Mouse (Mus musculus) ES-Bruce4 (cell line): Measurements from ENCODE around the gene Calml3. TPM values are rescaled to one million over a fixed set of nuclear protein-coding genes. Genes with fewer than 3 reads are reported as not detected.
"Not testable (repeated sequence)": the region's sequence is repeated elsewhere in the genome, so short reads cannot be mapped to it uniquely, and the experiment has no call there.

Source experiments
- H3K27ac ChIP-seq: 2 replicates; pipeline ENCODE4 v1.5.1; 2012; ENCODE audit warnings: low read length, inconsistent platforms; ENCODE audit not compliant: insufficient read depth
- H3K27me3 ChIP-seq: 2 replicates; pipeline ENCODE4 v1.6.1; 2012; ENCODE audit warnings: mild to moderate bottlenecking, low read length, inconsistent platforms; ENCODE audit not compliant: control insufficient read depth, poor library complexity, insufficient read depth, severe bottlenecking
- H3K36me3 ChIP-seq: 2 replicates; pipeline ENCODE4 v1.6.1; 2012; ENCODE audit warnings: inconsistent platforms, mild to moderate bottlenecking, low read length, moderate library complexity; ENCODE audit not compliant: control insufficient read depth, poor library complexity, insufficient read depth, severe bottlenecking
- H3K4me1 ChIP-seq: one replicate; pipeline ENCODE4 v1.8.1; 2011; ENCODE audit warnings: low read length; ENCODE audit not compliant: control insufficient read depth, insufficient read depth
- H3K4me3 ChIP-seq: 2 replicates; pipeline ENCODE4 v1.5.1; 2011; ENCODE audit warnings: low read depth, mild to moderate bottlenecking, low read length
- H3K9ac ChIP-seq: 2 replicates; pipeline ENCODE4 v1.6.1; 2012; ENCODE audit warnings: low read depth, mild to moderate bottlenecking, inconsistent platforms; ENCODE audit not compliant: poor library complexity, severe bottlenecking
- H3K9me3 ChIP-seq: replicated peaks from 2 replicates; pipeline ENCODE4 v1.6.1; 2012; ENCODE audit warnings: mild to moderate bottlenecking, low read length, inconsistent platforms; ENCODE audit not compliant: control insufficient read depth, poor library complexity, insufficient read depth, severe bottlenecking
- CTCF ChIP-seq: IDR thresholded peaks from one replicate; pipeline ENCODE4 v1.8.1; 2011; ENCODE audit warnings: low read depth, low read length
- EP300 ChIP-seq: IDR thresholded peaks from 2 replicates; pipeline ENCODE4 v1.6.1; 2011; ENCODE audit warnings: low read depth, low read length; ENCODE audit not compliant: insufficient read depth
- POLR2A ChIP-seq: IDR thresholded peaks from one replicate; pipeline ENCODE4 v1.8.1; 2011; ENCODE audit warnings: low read length; ENCODE audit not compliant: insufficient read depth
- polyA plus RNA-seq: library from polyadenylated mRNA; stranded (reverse); fragments of >200 nt; gene quantifications from 2 replicates; pipeline ENCODE4 v1.2.4, GENCODE M21; 2011; ENCODE audit warnings: low read depth; ENCODE audit not compliant: missing spikeins, insufficient read depth, insufficient read length

Gene Calml3
- polyA plus RNA-seq, result not detected in 2 replicates

GRCm38 (mm10) chr13:3804186-3804585, at the start of gene Calml3:
Calml3 (minus strand) TSS chr13:3804316.
- no peak for TF ChIP-seq CTCF
- no peak for TF ChIP-seq EP300
- TF ChIP-seq POLR2A, result no peak
- Histone ChIP-seq H3K4me3 (no peak within 1 kb of the TSS), H3K4me1 (no peaks in the 10 kb centered on the region), H3K36me3 (no peaks in the 10 kb centered on the region), H3K27me3 (no peaks in the 10 kb centered on the region), H3K27ac (no peak within 1 kb of the TSS), H3K9ac (no peak within 1 kb of the TSS), H3K9me3 (no peaks in the 10 kb centered on the region)

- TF ChIP-seq POLR2A (no peak), EP300 (no peak), CTCF (no peak)
- Histone ChIP-seq H3K36me3 (no peaks in the 10 kb centered on the region), H3K4me1 (no peaks in the 10 kb centered on the region), H3K27ac (no peak overlapping the region), H3K9me3 (no peaks in the 10 kb centered on the region), H3K4me3 (no peak overlapping the region), H3K27me3 (no peaks in the 10 kb centered on the region), H3K9ac (no peak overlapping the region)
These were observed 46.2 kb upstream of the Calml3 start for GRCm38 (mm10) chr13:3850330-3850729.

- H3K27ac ChIP-seq, H3K36me3 ChIP-seq, H3K4me1 ChIP-seq, H3K9me3 ChIP-seq, H3K9ac ChIP-seq, H3K27me3 ChIP-seq, H3K4me3 ChIP-seq: not testable (repeated sequence)
These were observed 36.5 kb upstream of the Calml3 start for GRCm38 (mm10) chr13:3840662-3841061.

- not testable (repeated sequence) for H3K27me3 ChIP-seq, H3K27ac ChIP-seq, H3K36me3 ChIP-seq, H3K9ac ChIP-seq, H3K9me3 ChIP-seq, H3K4me1 ChIP-seq, H3K4me3 ChIP-seq
These were observed 33.2 kb upstream of the Calml3 start, which contains the start of gene Calm4 for GRCm38 (mm10) chr13:3837312-3837807. Calm4 (plus strand) TSS chr13:3837757.

- H3K27me3 ChIP-seq, H3K9me3 ChIP-seq, H3K27ac ChIP-seq, H3K4me3 ChIP-seq, H3K9ac ChIP-seq, H3K36me3 ChIP-seq, H3K4me1 ChIP-seq: not testable (repeated sequence)
These were observed 29.5 kb upstream of the Calml3 start for GRCm38 (mm10) chr13:3833644-3834043.

GRCm38 (mm10) chr13:3832450-3832849, 28.3 kb upstream of the Calml3 start:
- Histone ChIP-seq H3K4me1 (no peaks in the 10 kb centered on the region), H3K27ac (no peak overlapping the region), H3K4me3 (no peak overlapping the region), H3K9ac (no peak overlapping the region), H3K9me3 (no peaks in the 10 kb centered on the region), H3K36me3 (no peaks in the 10 kb centered on the region), H3K27me3 (no peaks in the 10 kb centered on the region)
- TF ChIP-seq EP300, result no peak
- no peak for TF ChIP-seq CTCF
- TF ChIP-seq POLR2A, result no peak

- Histone ChIP-seq H3K27me3 (no peaks in the 10 kb centered on the region), H3K9me3 (no peaks in the 10 kb centered on the region), H3K27ac (no peak overlapping the region), H3K4me1 (no peaks in the 10 kb centered on the region), H3K4me3 (no peak overlapping the region), H3K36me3 (no peaks in the 10 kb centered on the region), H3K9ac (no peak overlapping the region)
- no peak for TF ChIP-seq EP300
These were observed 27.9 kb upstream of the Calml3 start for GRCm38 (mm10) chr13:3831994-3832393.
